Mouse (Mus musculus) testis, adult 2 months (tissue): ENCODE data around the gene Tmem229a. TPM values are rescaled to one million over a fixed set of nuclear protein-coding genes. Genes with fewer than 3 reads are reported as not detected.

Source experiments
- H3K27ac ChIP-seq: fragments of 200-500 bp; 2 replicates; pipeline ENCODE4 v1.5.1; 2012; ENCODE audit warnings: low read depth, low read length; ENCODE audit not compliant: control insufficient read depth, insufficient read depth
- H3K27me3 ChIP-seq: fragments of 200-500 bp; 2 replicates; pipeline ENCODE4 v1.6.1; 2012; ENCODE audit warnings: mild to moderate bottlenecking, low read length, moderate library complexity; ENCODE audit not compliant: control insufficient read depth, insufficient read depth
- H3K36me3 ChIP-seq: fragments of 200-500 bp; 2 replicates; pipeline ENCODE4 v1.6.1; 2012; ENCODE audit warnings: mild to moderate bottlenecking, low read length; ENCODE audit not compliant: control insufficient read depth, insufficient read depth
- H3K4me1 ChIP-seq: fragments of 200-500 bp; 2 replicates; pipeline ENCODE4 v1.6.1; 2012; ENCODE audit warnings: low read length; ENCODE audit not compliant: control insufficient read depth, insufficient read depth
- H3K4me3 ChIP-seq: fragments of 200-500 bp; 2 replicates; pipeline ENCODE4 v1.5.1; 2012; ENCODE audit warnings: low read depth, mild to moderate bottlenecking, low read length, moderate library complexity, mixed read lengths; ENCODE audit not compliant: control insufficient read depth
- CTCF ChIP-seq: fragments of 200-500 bp; IDR thresholded peaks from 2 replicates; pipeline ENCODE4 v1.5.1; 2012; ENCODE audit warnings: low read depth, mild to moderate bottlenecking, inconsistent platforms, low read length, moderate library complexity; ENCODE audit not compliant: control insufficient read depth, insufficient read depth, insufficient replicate concordance
- POLR2A ChIP-seq: fragments of 200-500 bp; IDR thresholded peaks from 2 replicates; pipeline ENCODE4 v1.6.1; 2012; ENCODE audit warnings: low read depth, mild to moderate bottlenecking, inconsistent platforms, low read length, moderate library complexity; ENCODE audit not compliant: control insufficient read depth
- polyA plus RNA-seq: library from polyadenylated mRNA; depleted of rRNA; stranded (reverse); fragments of >200 nt; gene quantifications from 2 replicates; pipeline ENCODE4 v1.2.3, GENCODE M21; 2012; rRNA removed

Tmem229a gene
- polyA plus RNA-seq, 1 experiment = not detected

GRCm38 (mm10) chr6:24910728-24911105 lies 45.4 kb downstream of the Tmem229a start:
- no peak for TF ChIP-seq POLR2A
- TF ChIP-seq CTCF = no peak
- Histone ChIP-seq H3K4me3 (no peak overlapping the region), H3K27ac (no peak overlapping the region), H3K4me1 (no peaks in the 10 kb centered on the region), H3K36me3 (no peaks in the 10 kb centered on the region), H3K27me3 (no peaks in the 10 kb centered on the region)

- H3K36me3 ChIP-seq = no peaks in the 10 kb centered on the region
- no peak for TF ChIP-seq CTCF
- no peak for TF ChIP-seq POLR2A
Measured at GRCm38 (mm10) chr6:24910016-24910727, 45.9 kb downstream of the Tmem229a start.

GRCm38 (mm10) chr6:24907824-24908223 lies 48.3 kb downstream of the Tmem229a start:
- H3K27ac ChIP-seq = no peak overlapping the region
- no peaks in the 10 kb centered on the region for H3K4me1 ChIP-seq
- TF ChIP-seq POLR2A (no peak), CTCF (no peak)
- no peaks in the 10 kb centered on the region for H3K36me3 ChIP-seq
- no peak overlapping the region for H3K4me3 ChIP-seq
- H3K27me3 ChIP-seq = no peaks in the 10 kb centered on the region

More at GRCm38 (mm10) chr6:24910016-24910727, 45.9 kb downstream of the Tmem229a start:
- H3K4me1 ChIP-seq = no peaks in the 10 kb centered on the region
- no peak overlapping the region for H3K4me3 ChIP-seq
- no peak overlapping the region for H3K27ac ChIP-seq
- no peaks in the 10 kb centered on the region for H3K27me3 ChIP-seq

- no peaks in the 10 kb centered on the region for H3K4me1 ChIP-seq
- no peaks in the 10 kb centered on the region for H3K36me3 ChIP-seq
- no peak overlapping the region for H3K4me3 ChIP-seq
- no peaks in the 10 kb centered on the region for H3K27me3 ChIP-seq
- no peak for TF ChIP-seq CTCF
- TF ChIP-seq POLR2A = no peak
- no peak overlapping the region for H3K27ac ChIP-seq
Measured at GRCm38 (mm10) chr6:24905101-24905500, 51.0 kb downstream of the Tmem229a start.

Other genes starting within 250 kb of the Tmem229a start
- 11.6 and 16.0 TPM in 2 replicates for gene Hyal6, start 223.1 kb downstream of the Tmem229a start, polyA plus RNA-seq
- gene Hyal4, start 208.0 kb downstream of the Tmem229a start, polyA plus RNA-seq = 0.18 and 0.19 TPM in 2 replicates
- gene Spam1, start 165.1 kb downstream of the Tmem229a start, polyA plus RNA-seq = 18.8 and 29.7 TPM in 2 replicates
- gene Hyal5, start 98.3 kb downstream of the Tmem229a start, polyA plus RNA-seq = 78.2 and 107 TPM in 2 replicates